Comparison of ENCODE assay signal across 8 mouse cellular contexts in the genomic region with DNA sequence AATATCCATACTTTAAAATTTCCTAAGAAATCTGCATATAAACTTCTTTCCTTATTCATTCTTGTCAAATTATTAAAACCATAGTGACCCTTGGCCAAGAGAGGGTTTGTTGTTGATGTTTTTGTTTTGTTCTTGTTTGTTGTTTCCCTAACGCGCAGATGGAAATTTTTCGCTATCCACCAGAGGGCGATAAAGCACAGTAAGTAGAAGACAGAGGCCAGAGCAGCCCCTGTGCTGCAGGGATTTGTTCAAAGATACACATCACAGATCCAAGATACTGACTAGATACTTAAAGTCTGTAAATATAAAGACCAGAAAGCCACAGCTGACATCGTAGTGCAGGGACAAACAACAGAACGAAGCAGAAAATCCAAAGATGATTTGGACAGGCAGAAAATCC. TPM values are rescaled to one million over a fixed set of nuclear protein-coding genes. Genes with fewer than 3 reads are reported as not detected.
DNase-seq lines count a peak whose midpoint lies in the region; ATAC-seq and TF ChIP-seq lines count a peak whose summit lies in the region.

No protein-coding gene starts in this region.

- H3K9ac ChIP-seq in lung, postnatal 0 days (replicated peaks; ENCODE audit: low read depth) = no peak overlapping the region
- no peak overlapping the region for H3K9ac ChIP-seq in forebrain, postnatal 0 days
- no peak overlapping the region for H3K9ac ChIP-seq in kidney, embryonic 16.5 days (replicated peaks; ENCODE audit: low read length)
- H3K9ac ChIP-seq in liver, embryonic 14.5 days (replicated peaks) = no peak overlapping the region

- H3K4me3 ChIP-seq in lung, postnatal 0 days (ENCODE audit: low read depth, low read length) = no peak overlapping the region
- H3K4me3 ChIP-seq in forebrain, postnatal 0 days (ENCODE audit: low read depth, low read length) = no peak overlapping the region
- H3K4me3 ChIP-seq in kidney, embryonic 16.5 days (ENCODE audit: low read length) = no peak overlapping the region
- no peak overlapping the region for H3K4me3 ChIP-seq in liver, embryonic 14.5 days (ENCODE audit: insufficient read depth in 1 of 2, low read depth in 2 of 2, low read length in 2 of 2)

- H3K27me3 ChIP-seq in lung, postnatal 0 days (replicated peaks; ENCODE audit: insufficient read depth, low read length) = no peaks in the 10 kb centered on the region
- no peaks in the 10 kb centered on the region for H3K27me3 ChIP-seq in forebrain, postnatal 0 days (ENCODE audit: insufficient read depth, low read length)
- no peaks in the 10 kb centered on the region for H3K27me3 ChIP-seq in kidney, embryonic 16.5 days (ENCODE audit: insufficient read depth, low read length)
- H3K27me3 ChIP-seq in liver, embryonic 14.5 days (ENCODE audit: control insufficient read depth, insufficient read depth, low read length) = no peaks in the 10 kb centered on the region

- ATAC-seq in lung, postnatal 0 days = no peak
- ATAC-seq in forebrain, postnatal 0 days = peak; percentile 88
- peak; percentile 59; the same call in 1 of the 2 replicates for ATAC-seq in kidney, embryonic 16.5 days (ENCODE audit: low FRiP score, low TSS enrichment)
- no peak for ATAC-seq in liver, embryonic 14.5 days (ENCODE audit: insufficient read depth)

- TF ChIP-seq EP300 in lung, postnatal 0 days (IDR thresholded peaks at IDR 0.05) = no peak
- no peak for TF ChIP-seq EP300 in liver, embryonic 14.5 days (IDR thresholded peaks at IDR 0.05; ENCODE audit: low read depth)

- H3K9me3 ChIP-seq in lung, postnatal 0 days (ENCODE audit: low read length) = no peaks in the 10 kb centered on the region
- no peaks in the 10 kb centered on the region for H3K9me3 ChIP-seq in forebrain, postnatal 0 days (ENCODE audit: low read length)
- no peaks in the 10 kb centered on the region for H3K9me3 ChIP-seq in kidney, embryonic 16.5 days (ENCODE audit: low read length)
- no peaks in the 10 kb centered on the region for H3K9me3 ChIP-seq in liver, embryonic 14.5 days (ENCODE audit: control insufficient read depth, low read length)

- H3K4me2 ChIP-seq in lung, postnatal 0 days (replicated peaks; ENCODE audit: low read depth, low read length) = no peak overlapping the region
- H3K4me2 ChIP-seq in forebrain, postnatal 0 days (ENCODE audit: low read depth) = no peak overlapping the region
- no peak overlapping the region for H3K4me2 ChIP-seq in kidney, embryonic 16.5 days (replicated peaks; ENCODE audit: low read depth, low read length)
- H3K4me2 ChIP-seq in liver, embryonic 14.5 days (ENCODE audit: low read depth) = no peak overlapping the region

- 11% methylated on average over 6 of the region's 6 CpGs for WGBS in lung, postnatal 0 days
- 14% methylated on average over 6 of the region's 6 CpGs for WGBS in forebrain, postnatal 0 days
- 9% methylated on average over 6 of the region's 6 CpGs for WGBS in kidney, embryonic 16.5 days
- WGBS in liver, embryonic 14.5 days (ENCODE audit: insufficient replicate concordance) = 8% methylated on average over 6 of the region's 6 CpGs

- DNase-seq in lung, postnatal 0 days (ENCODE audit: low spot score) = peak; percentile 37
- no peak for DNase-seq in lung, adult 18-20 months
- DNase-seq in brain, adult 2 months (ENCODE audit: low read depth, low spot score) = peak; percentile 73
- peak; percentile 87 for DNase-seq in forebrain, postnatal 0 days
- DNase-seq in liver, embryonic 14.5 days (ENCODE audit: low read depth in 3 of 3, low spot score in 3 of 3) = no peak
- DNase-seq in right cerebral cortex, adult 2 months (ENCODE audit: low spot score in 2 of 2) = peak; percentile 76 to 82
- DNase-seq in thymus, adult 18-20 months = no peak

- H3K4me1 ChIP-seq in lung, postnatal 0 days (ENCODE audit: insufficient read depth, low read depth, low read length) = no peaks in the 10 kb centered on the region
- H3K4me1 ChIP-seq in forebrain, postnatal 0 days (ENCODE audit: insufficient read depth) = no peaks in the 10 kb centered on the region
- H3K4me1 ChIP-seq in kidney, embryonic 16.5 days (ENCODE audit: insufficient read depth, low read length) = no peaks in the 10 kb centered on the region
- no peaks in the 10 kb centered on the region for H3K4me1 ChIP-seq in liver, embryonic 14.5 days (replicated peaks; ENCODE audit: control insufficient read depth in 2 of 2, insufficient read depth in 2 of 2, low read length in 1 of 2)

- no peaks in the 10 kb centered on the region for H3K36me3 ChIP-seq in lung, postnatal 0 days (ENCODE audit: insufficient read depth, low read length)
- H3K36me3 ChIP-seq in forebrain, postnatal 0 days (ENCODE audit: insufficient read depth) = no peaks in the 10 kb centered on the region
- H3K36me3 ChIP-seq in kidney, embryonic 16.5 days (ENCODE audit: insufficient read depth, low read length) = no peaks in the 10 kb centered on the region
- no peaks in the 10 kb centered on the region for H3K36me3 ChIP-seq in liver, embryonic 14.5 days (replicated peaks; ENCODE audit: control insufficient read depth, insufficient read depth, low read depth)

- TF ChIP-seq CTCF in lung, postnatal 0 days (IDR thresholded peaks at IDR 0.05) = peak; percentile 63
- peak; percentile 89 for TF ChIP-seq CTCF in forebrain, postnatal 0 days (IDR thresholded peaks at IDR 0.05; ENCODE audit: low read depth)
- TF ChIP-seq CTCF in liver, embryonic 14.5 days (IDR thresholded peaks at IDR 0.05; ENCODE audit: low read depth) = peak; percentile 29; the same call in 1 of the 2 replicates

- no peak overlapping the region for H3K27ac ChIP-seq in lung, postnatal 0 days (ENCODE audit: low read length)
- H3K27ac ChIP-seq in forebrain, postnatal 0 days (ENCODE audit: low read depth, low read length) = no peak overlapping the region
- H3K27ac ChIP-seq in kidney, embryonic 16.5 days (ENCODE audit: low read length) = no peak overlapping the region
- no peak overlapping the region for H3K27ac ChIP-seq in liver, embryonic 14.5 days

RNA-seq across cellular contexts. Expression of gene Olfr957, which starts 6.6 kb away (rescaled TPM):
- polyA plus RNA-seq in lung, postnatal 0 days (2015; fragmentation: Nextera tagmentation; extraction: Ambion mirVana) = not detected in 2 replicates
- total RNA-seq in forebrain, postnatal 0 days (2014; rRNA removed) = not detected in 2 replicates
- not detected in 2 replicates for polyA plus RNA-seq in forebrain, postnatal 0 days (2015; fragmentation: Nextera tagmentation; extraction: Ambion mirVana)
- not detected in 2 replicates for polyA plus RNA-seq in kidney, embryonic 16.5 days (2015; fragmentation: Nextera tagmentation; extraction: Ambion mirVana)
- not detected in 2 replicates for polyA plus RNA-seq in liver, embryonic 14.5 days (2012; rRNA removed)
- not detected in 2 replicates for polyA plus RNA-seq in liver, embryonic 14.5 days (2014; fragmentation: Nextera tagmentation; extraction: Ambion mirVana)

RNA-seq across cellular contexts. Expression of gene Olfr44, which starts 15.2 kb away (rescaled TPM):
- polyA plus RNA-seq in lung, postnatal 0 days (2015; fragmentation: Nextera tagmentation; extraction: Ambion mirVana) = not detected in 2 replicates
- total RNA-seq in forebrain, postnatal 0 days (2014; rRNA removed) = not detected in 2 replicates
- not detected in 2 replicates for polyA plus RNA-seq in forebrain, postnatal 0 days (2015; fragmentation: Nextera tagmentation; extraction: Ambion mirVana)
- not detected in 2 replicates for polyA plus RNA-seq in kidney, embryonic 16.5 days (2015; fragmentation: Nextera tagmentation; extraction: Ambion mirVana)
- polyA plus RNA-seq in liver, embryonic 14.5 days (2012; rRNA removed) = not detected in 2 replicates
- not detected in 2 replicates for polyA plus RNA-seq in liver, embryonic 14.5 days (2014; fragmentation: Nextera tagmentation; extraction: Ambion mirVana)

RNA-seq across cellular contexts. Expression of gene Olfr955, which starts 37.3 kb away (rescaled TPM):
- polyA plus RNA-seq in lung, postnatal 0 days (2015; fragmentation: Nextera tagmentation; extraction: Ambion mirVana) = not detected in 2 replicates
- not detected in 2 replicates for total RNA-seq in forebrain, postnatal 0 days (2014; rRNA removed)
- not detected in 2 replicates for polyA plus RNA-seq in forebrain, postnatal 0 days (2015; fragmentation: Nextera tagmentation; extraction: Ambion mirVana)
- not detected in 2 replicates for polyA plus RNA-seq in kidney, embryonic 16.5 days (2015; fragmentation: Nextera tagmentation; extraction: Ambion mirVana)
- not detected in 2 replicates for polyA plus RNA-seq in liver, embryonic 14.5 days (2012; rRNA removed)
- polyA plus RNA-seq in liver, embryonic 14.5 days (2014; fragmentation: Nextera tagmentation; extraction: Ambion mirVana) = not detected in 2 replicates

RNA-seq across cellular contexts. Expression of gene Olfr958, which starts 44.9 kb away (rescaled TPM):
- polyA plus RNA-seq in lung, postnatal 0 days (2015; fragmentation: Nextera tagmentation; extraction: Ambion mirVana) = not detected in 2 replicates
- total RNA-seq in forebrain, postnatal 0 days (2014; rRNA removed) = not detected in 2 replicates
- not detected in 2 replicates for polyA plus RNA-seq in forebrain, postnatal 0 days (2015; fragmentation: Nextera tagmentation; extraction: Ambion mirVana)
- not detected in 2 replicates for polyA plus RNA-seq in kidney, embryonic 16.5 days (2015; fragmentation: Nextera tagmentation; extraction: Ambion mirVana)
- not detected in 2 replicates for polyA plus RNA-seq in liver, embryonic 14.5 days (2012; rRNA removed)
- polyA plus RNA-seq in liver, embryonic 14.5 days (2014; fragmentation: Nextera tagmentation; extraction: Ambion mirVana) = not detected in 2 replicates

RNA-seq across cellular contexts. Expression of gene Olfr954, which starts 52.5 kb away (rescaled TPM):
- not detected in 2 replicates for polyA plus RNA-seq in lung, postnatal 0 days (2015; fragmentation: Nextera tagmentation; extraction: Ambion mirVana)
- not detected in 2 replicates for total RNA-seq in forebrain, postnatal 0 days (2014; rRNA removed)
- polyA plus RNA-seq in forebrain, postnatal 0 days (2015; fragmentation: Nextera tagmentation; extraction: Ambion mirVana) = not detected in 2 replicates
- polyA plus RNA-seq in kidney, embryonic 16.5 days (2015; fragmentation: Nextera tagmentation; extraction: Ambion mirVana) = not detected in 2 replicates
- not detected in 2 replicates for polyA plus RNA-seq in liver, embryonic 14.5 days (2012; rRNA removed)
- not detected in 2 replicates for polyA plus RNA-seq in liver, embryonic 14.5 days (2014; fragmentation: Nextera tagmentation; extraction: Ambion mirVana)

Comparison
In these comparisons a context has a peak if more than half of its experiments do, and no peak if none do; other contexts are left out.
1. DNase-seq: peak in lung, postnatal 0 days (single experiment), brain, adult 2 months (single experiment), forebrain, postnatal 0 days (single experiment) and right cerebral cortex, adult 2 months (2 of 2); none in lung, adult 18-20 months (0 of 2), liver, embryonic 14.5 days (0 of 3) and thymus, adult 18-20 months (0 of 2).
2. ATAC-seq: peak in forebrain, postnatal 0 days (single experiment) and kidney, embryonic 16.5 days (single experiment); none in lung, postnatal 0 days (single experiment) and liver, embryonic 14.5 days (single experiment).
3. CTCF ChIP-seq: peak in every context shown above with its lines; median percentile 89 in forebrain, postnatal 0 days; 63 in lung, postnatal 0 days; 29 in liver, embryonic 14.5 days.